Mouse (Mus musculus): ENCODE results near the gene Mybbp1a. TPM values are rescaled to one million over a fixed set of nuclear protein-coding genes. Genes with fewer than 3 reads are reported as not detected.

Mybbp1a gene
- polyA plus RNA-seq, 1 experiment from 2014 or later: 54.1 TPM

DNA sequence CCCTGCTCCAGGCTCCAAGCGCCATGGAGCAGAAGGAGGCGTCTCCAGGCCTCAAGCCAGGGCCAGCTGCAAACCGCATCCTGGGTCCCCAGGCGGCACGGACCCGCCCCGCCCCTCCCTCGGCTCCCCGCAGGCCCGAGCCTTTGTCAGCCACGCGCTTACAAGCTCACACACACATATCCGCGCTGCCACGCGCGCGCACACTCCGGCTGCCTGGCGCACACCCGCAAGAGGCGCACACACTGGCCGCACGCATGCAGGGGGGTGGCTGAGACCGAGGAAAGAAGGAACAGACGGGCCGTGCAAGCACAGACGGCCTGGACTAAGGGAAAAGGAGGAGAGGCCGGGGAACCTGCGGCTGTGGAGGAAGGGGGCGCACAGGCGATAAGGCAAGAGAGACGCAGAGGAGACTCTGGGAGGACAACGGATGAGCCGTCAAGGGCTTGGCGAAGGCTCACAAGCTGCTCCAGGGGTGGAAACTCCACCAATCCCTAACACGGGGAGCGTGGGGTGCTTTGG lies 47.7 kb downstream of the Mybbp1a start:
- Histone ChIP-seq H3K4me3 (replicated peaks; ENCODE audit: low read length) (peak overlapping the region; percentile 81), H3K4me1 (replicated peaks; ENCODE audit: control insufficient read depth, insufficient read depth, low read length) (peaks cover 25% of the 10 kb centered on the region), H3K27me3 (ENCODE audit: control insufficient read depth, insufficient read depth, low read length) (no peaks in the 10 kb centered on the region), H3K4me2 (replicated peaks) (peak overlapping the region; percentile 75), H3K9ac (peak overlapping the region; percentile 96), H3K36me3 (replicated peaks; ENCODE audit: control insufficient read depth, insufficient read depth) (no peaks in the 10 kb centered on the region), H3K9me3 (ENCODE audit: control insufficient read depth, low read length) (no peaks in the 10 kb centered on the region), H3K27ac (peak overlapping the region; percentile 94)
- under 1% methylated on average over 37 of the region's 38 CpGs for WGBS
- ATAC-seq (ENCODE audit: low FRiP score) (peak; percentile 80), DNase-seq (ENCODE audit: low spot score) (peak; percentile 78)

DNA sequence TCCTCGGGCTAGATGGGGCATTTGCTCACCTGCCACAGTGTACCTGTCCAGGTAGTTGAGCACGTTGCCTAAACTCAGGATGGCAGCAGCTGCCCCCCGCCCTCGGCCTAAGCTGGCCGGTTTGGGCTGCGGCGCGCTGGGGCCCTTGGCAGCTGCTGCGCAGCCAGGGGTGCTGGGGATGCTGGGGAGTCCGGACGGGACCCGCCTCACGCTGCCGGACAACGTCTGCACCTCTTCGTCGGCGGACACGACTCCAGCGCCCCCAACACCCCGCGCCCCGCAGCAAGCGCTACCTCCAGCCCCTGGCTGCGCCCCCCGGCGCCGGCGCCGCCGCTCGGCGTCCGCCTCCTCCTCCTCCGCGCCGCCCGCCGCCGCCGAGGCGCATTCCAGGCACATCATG lies 48.2 kb downstream of the Mybbp1a start:
- Histone ChIP-seq H3K4me1 (replicated peaks; ENCODE audit: control insufficient read depth, insufficient read depth, low read length) (peaks cover 25% of the 10 kb centered on the region), H3K9ac (peak overlapping the region; percentile 96), H3K9me3 (ENCODE audit: control insufficient read depth, low read length) (no peaks in the 10 kb centered on the region), H3K4me3 (replicated peaks; ENCODE audit: low read length) (peak overlapping the region; percentile 81), H3K27me3 (ENCODE audit: control insufficient read depth, insufficient read depth, low read length) (no peaks in the 10 kb centered on the region), H3K4me2 (replicated peaks) (peak overlapping the region; percentile 75), H3K27ac (peak overlapping the region; percentile 94), H3K36me3 (replicated peaks; ENCODE audit: control insufficient read depth, insufficient read depth) (no peaks in the 10 kb centered on the region)
- WGBS: 2% methylated on average over 29 of the region's 42 CpGs
- DNase-seq (ENCODE audit: low spot score): no peak
- no peak; the same call in 1 of the 2 replicates for ATAC-seq (ENCODE audit: low FRiP score)

DNA sequence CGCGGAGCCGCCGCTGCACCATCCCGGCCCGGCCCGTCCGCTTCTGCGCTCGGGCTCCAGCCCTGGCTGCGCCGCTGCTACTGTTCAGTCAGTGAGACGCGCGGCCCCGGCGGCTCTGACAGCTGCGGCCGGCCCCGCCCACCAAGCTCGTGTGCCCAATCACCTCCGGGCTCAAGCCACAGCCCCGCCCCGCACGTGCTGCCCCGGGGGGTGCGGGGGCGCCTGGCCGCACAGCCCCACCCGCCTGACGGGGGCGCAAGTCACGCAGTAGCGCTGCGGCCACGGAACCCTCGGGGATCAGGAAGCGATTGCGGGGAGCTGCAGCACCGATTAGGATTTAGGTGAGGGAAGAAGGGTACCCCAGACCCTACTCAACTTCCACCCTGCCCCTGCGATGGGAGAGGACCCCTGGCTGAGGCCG lies 48.7 kb downstream of the Mybbp1a start, which contains the start of gene Spns2:
Spns2 (minus strand) TSS at position 24 of the 421 bp plus-strand sequence.
- under 1% methylated on average over 39 of the region's 42 CpGs for WGBS
- Histone ChIP-seq H3K27ac (peak within 1 kb of the TSS; percentile 94), H3K9ac (peak within 1 kb of the TSS; percentile 96), H3K4me3 (replicated peaks; ENCODE audit: low read length) (peak within 1 kb of the TSS; percentile 81), H3K4me1 (replicated peaks; ENCODE audit: control insufficient read depth, insufficient read depth, low read length) (peaks cover 25% of the 10 kb centered on the region), H3K4me2 (replicated peaks) (peak within 1 kb of the TSS; percentile 75), H3K36me3 (replicated peaks; ENCODE audit: control insufficient read depth, insufficient read depth) (no peaks in the 10 kb centered on the region), H3K9me3 (ENCODE audit: control insufficient read depth, low read length) (no peaks in the 10 kb centered on the region), H3K27me3 (ENCODE audit: control insufficient read depth, insufficient read depth, low read length) (no peaks in the 10 kb centered on the region)
- peak; percentile 87 for DNase-seq (ENCODE audit: low spot score)
- peak; percentile 92 for ATAC-seq (ENCODE audit: low FRiP score)

DNA sequence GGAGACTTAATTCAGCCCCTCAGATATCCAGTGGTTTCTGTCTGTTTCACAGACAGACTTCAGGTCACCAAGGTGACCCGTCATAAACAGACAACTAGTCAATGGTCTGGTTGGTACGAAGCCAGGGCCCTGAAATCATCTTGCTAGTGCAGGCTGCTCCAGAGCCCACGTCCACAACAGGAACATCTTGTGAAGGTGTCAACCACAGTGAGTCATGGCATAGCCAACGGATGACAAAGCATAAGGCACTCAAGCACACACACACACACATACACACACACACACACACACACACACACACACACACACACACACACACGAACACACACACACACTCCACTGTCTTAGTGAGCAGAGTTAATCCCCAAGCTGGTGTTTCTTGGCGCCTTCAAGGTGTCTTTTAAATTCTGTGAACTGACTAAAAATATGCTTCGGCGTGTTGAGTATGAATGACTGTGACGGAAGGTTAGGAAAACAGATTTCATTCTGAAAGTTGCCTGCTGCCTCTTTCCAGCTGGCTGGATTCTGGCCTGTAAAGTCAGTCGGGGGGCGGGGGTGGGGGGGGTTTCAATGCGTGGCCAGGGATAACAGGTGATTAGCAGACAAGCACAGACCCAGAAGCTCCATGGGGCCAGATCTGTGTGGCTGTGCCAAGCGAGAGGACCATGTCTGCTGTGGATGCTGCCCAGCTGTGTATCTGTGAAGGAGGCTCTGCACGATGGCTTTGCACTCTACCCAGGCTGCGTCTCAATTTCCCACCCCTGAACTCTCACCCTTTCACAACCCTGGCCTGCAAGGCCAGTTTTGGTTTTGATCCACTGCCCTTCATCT lies 50.2 kb downstream of the Mybbp1a start:
- DNase-seq (ENCODE audit: low spot score): no peak

DNA sequence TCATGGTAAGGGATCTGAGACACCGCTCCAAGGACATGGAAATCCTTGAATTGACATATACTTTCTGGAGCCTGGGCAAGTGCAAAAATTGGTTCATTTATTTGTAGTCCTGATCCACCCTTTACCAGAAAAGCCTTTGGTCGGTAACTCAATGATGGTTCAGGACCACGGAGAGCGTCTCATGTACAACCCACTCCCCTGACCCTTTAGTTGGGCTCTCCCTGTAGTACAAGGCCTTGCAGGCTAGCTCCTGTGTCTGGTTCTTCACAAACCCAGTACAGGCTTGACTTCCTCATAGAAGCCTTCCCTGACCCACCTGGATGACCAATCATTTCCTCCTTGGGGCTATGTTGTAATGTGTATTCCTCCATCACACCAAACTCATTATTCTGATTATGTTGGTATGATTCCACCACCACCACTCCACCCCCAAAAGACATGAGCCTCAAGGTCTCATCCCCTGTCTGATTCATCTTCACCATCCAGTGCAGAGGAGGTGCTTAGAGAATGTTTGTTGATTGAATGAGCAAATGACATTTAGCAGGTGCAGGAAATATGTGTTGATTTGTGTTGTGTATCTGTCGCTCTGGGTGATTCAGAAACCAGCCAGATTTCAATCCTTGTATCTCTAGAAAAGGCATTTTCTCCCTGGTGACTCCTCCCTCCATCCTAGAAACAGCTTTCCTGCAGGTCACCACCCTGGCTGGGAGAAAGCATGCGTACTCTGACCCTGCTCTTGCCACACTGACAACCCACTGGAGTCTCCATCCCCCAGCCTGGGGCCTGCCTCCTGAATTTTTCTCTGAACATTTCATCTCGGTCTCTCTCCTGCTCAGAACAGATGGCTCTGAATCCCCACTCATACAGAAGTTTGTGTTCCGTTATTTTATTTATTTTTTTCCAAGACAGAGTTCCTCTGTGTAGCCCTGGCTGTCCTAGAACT lies 53.2 kb downstream of the Mybbp1a start:
- Histone ChIP-seq H3K9ac (no peak overlapping the region), H3K4me1 (replicated peaks; ENCODE audit: control insufficient read depth, insufficient read depth, low read length) (no peaks in the 10 kb centered on the region; the same call in 1 of the 2 replicates), H3K36me3 (replicated peaks; ENCODE audit: control insufficient read depth, insufficient read depth) (no peaks in the 10 kb centered on the region), H3K4me2 (replicated peaks) (no peak overlapping the region), H3K9me3 (ENCODE audit: control insufficient read depth, low read length) (no peaks in the 10 kb centered on the region), H3K27ac (no peak overlapping the region), H3K27me3 (ENCODE audit: control insufficient read depth, insufficient read depth, low read length) (no peaks in the 10 kb centered on the region), H3K4me3 (replicated peaks; ENCODE audit: low read length) (no peak overlapping the region)
- 58% methylated on average over 8 of the region's 8 CpGs for WGBS
- DNase-seq (ENCODE audit: low spot score) (no peak), ATAC-seq (ENCODE audit: low FRiP score) (no peak)

More for the DNA sequence above, 50.2 kb downstream of the Mybbp1a start:
- Histone ChIP-seq H3K4me1 (replicated peaks; ENCODE audit: control insufficient read depth, insufficient read depth, low read length) (peaks cover 15% of the 10 kb centered on the region), H3K9me3 (ENCODE audit: control insufficient read depth, low read length) (no peaks in the 10 kb centered on the region), H3K36me3 (replicated peaks; ENCODE audit: control insufficient read depth, insufficient read depth) (no peaks in the 10 kb centered on the region), H3K27me3 (ENCODE audit: control insufficient read depth, insufficient read depth, low read length) (no peaks in the 10 kb centered on the region), H3K27ac (no peak overlapping the region), H3K4me2 (replicated peaks) (no peak overlapping the region), H3K9ac (no peak overlapping the region), H3K4me3 (replicated peaks; ENCODE audit: low read length) (no peak overlapping the region)
- 71% methylated on average over 15 of the region's 15 CpGs for WGBS
- no peak for ATAC-seq (ENCODE audit: low FRiP score)

DNA sequence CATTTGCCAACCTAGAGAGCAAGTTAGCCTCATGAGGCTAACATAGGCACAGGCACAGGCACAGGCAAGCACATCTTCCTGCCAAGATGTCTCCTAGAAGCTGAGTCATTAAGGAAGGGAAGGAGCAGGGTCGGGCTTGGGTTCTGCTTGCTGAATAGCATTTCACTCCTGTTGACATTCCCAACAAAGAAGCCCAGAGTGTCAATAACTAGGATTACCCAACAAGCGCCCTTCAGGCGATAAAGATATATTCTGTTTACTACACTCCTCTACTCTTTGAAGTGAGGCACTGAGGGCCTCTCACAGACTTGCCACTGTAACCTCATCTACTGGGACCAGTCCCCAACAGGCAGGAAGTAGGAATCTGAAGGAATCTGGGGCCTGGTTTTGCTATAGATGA lies 54.9 kb downstream of the Mybbp1a start:
- DNase-seq (ENCODE audit: low spot score) (no peak), ATAC-seq (ENCODE audit: low FRiP score) (no peak)
- H3K4me1 ChIP-seq (replicated peaks; ENCODE audit: control insufficient read depth, insufficient read depth, low read length): no peaks in the 10 kb centered on the region; the same call in 1 of the 2 replicates
- H3K4me3 ChIP-seq (replicated peaks; ENCODE audit: low read length): no peak overlapping the region
- no peak overlapping the region for H3K9ac ChIP-seq
- H3K9me3 ChIP-seq (ENCODE audit: control insufficient read depth, low read length): no peaks in the 10 kb centered on the region
- no peaks in the 10 kb centered on the region for H3K36me3 ChIP-seq (replicated peaks; ENCODE audit: control insufficient read depth, insufficient read depth)
- WGBS: 71% methylated on average over 3 of the region's 3 CpGs
- no peak overlapping the region for H3K27ac ChIP-seq
- no peak overlapping the region for H3K4me2 ChIP-seq (replicated peaks)
- H3K27me3 ChIP-seq (ENCODE audit: control insufficient read depth, insufficient read depth, low read length): no peaks in the 10 kb centered on the region

DNA sequence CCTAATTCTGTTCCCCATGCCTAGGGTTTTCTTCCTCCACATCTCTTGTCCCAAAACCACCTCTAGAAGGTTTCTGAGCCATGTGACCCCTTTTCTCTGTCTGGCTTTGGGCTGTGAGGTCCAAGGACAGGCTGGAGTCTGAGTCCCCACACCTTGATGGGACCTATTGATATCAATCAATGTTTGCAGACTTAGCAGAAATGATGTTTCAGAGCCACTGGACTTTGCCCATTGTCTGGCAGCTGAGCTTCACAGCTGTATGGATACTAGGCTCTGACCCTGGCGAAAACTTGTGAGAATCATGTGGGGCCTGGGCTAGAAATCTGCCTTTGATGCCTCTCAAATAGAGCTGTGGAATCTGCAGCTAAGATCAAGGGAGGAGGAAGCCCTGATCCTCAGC lies 55.6 kb downstream of the Mybbp1a start:
- no peaks in the 10 kb centered on the region for H3K36me3 ChIP-seq (replicated peaks; ENCODE audit: control insufficient read depth, insufficient read depth)
- H3K9ac ChIP-seq: no peak overlapping the region
- H3K4me2 ChIP-seq (replicated peaks): no peak overlapping the region
- no peaks in the 10 kb centered on the region for H3K27me3 ChIP-seq (ENCODE audit: control insufficient read depth, insufficient read depth, low read length)
- H3K4me3 ChIP-seq (replicated peaks; ENCODE audit: low read length): no peak overlapping the region
- no peaks in the 10 kb centered on the region; the same call in 1 of the 2 replicates for H3K4me1 ChIP-seq (replicated peaks; ENCODE audit: control insufficient read depth, insufficient read depth, low read length)
- 77% methylated on average over 1 of the region's 1 CpGs for WGBS
- no peak for ATAC-seq (ENCODE audit: low FRiP score)
- DNase-seq (ENCODE audit: low spot score): no peak
- no peaks in the 10 kb centered on the region for H3K9me3 ChIP-seq (ENCODE audit: control insufficient read depth, low read length)
- peak overlapping the region; percentile 34; the same call in 1 of the 2 replicates for H3K27ac ChIP-seq

DNA sequence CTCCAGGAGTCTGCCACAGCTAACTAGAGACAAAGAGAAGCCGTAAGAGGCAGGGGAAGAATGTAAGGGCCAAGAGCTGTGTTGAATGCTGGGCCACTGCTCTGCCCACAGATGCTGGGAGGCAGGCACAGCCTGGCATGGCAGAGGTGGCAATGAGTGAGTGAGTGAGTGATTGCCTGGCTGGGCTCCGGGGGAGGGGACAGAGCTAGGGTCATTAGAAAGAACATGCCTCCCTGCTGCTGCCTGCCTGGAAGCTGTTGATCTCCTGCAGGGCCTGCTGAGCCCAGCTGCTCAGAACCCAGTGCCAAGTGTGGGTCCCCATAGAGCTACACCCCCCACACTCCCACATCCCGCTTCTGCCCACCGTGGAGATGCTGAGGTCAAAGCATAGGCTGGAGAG lies 56.2 kb downstream of the Mybbp1a start:
- ATAC-seq (ENCODE audit: low FRiP score) (no peak; the same call in 1 of the 2 replicates), DNase-seq (ENCODE audit: low spot score) (no peak)
- H3K9me3 ChIP-seq (ENCODE audit: control insufficient read depth, low read length): no peaks in the 10 kb centered on the region
- H3K9ac ChIP-seq: no peak overlapping the region
- no peaks in the 10 kb centered on the region; the same call in 1 of the 2 replicates for H3K4me1 ChIP-seq (replicated peaks; ENCODE audit: control insufficient read depth, insufficient read depth, low read length)
- no peaks in the 10 kb centered on the region for H3K36me3 ChIP-seq (replicated peaks; ENCODE audit: control insufficient read depth, insufficient read depth)
- H3K27me3 ChIP-seq (ENCODE audit: control insufficient read depth, insufficient read depth, low read length): no peaks in the 10 kb centered on the region
- no peak overlapping the region for H3K4me2 ChIP-seq (replicated peaks)
- no peak overlapping the region for H3K4me3 ChIP-seq (replicated peaks; ENCODE audit: low read length)
- peak overlapping the region; percentile 34; the same call in 1 of the 2 replicates for H3K27ac ChIP-seq
- WGBS: 18% methylated on average over 4 of the region's 4 CpGs

DNA sequence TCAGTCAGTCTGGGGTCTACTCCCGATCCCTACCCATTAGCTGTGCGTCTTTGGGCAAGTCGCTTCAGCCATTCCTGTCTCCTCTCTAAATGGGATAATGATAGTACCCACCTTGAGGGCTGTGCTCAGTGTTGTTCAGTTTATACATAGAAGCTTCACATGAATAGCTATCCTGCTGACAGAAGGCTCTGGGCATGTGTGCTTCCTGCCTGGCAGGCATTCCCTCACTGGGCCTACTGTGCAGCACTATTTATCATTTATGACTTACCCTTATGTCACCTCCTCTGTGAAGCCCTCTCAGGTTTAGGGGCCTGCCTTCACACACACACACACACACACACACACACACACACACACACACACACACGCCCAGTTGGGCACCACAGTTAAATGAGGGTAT lies 59.0 kb downstream of the Mybbp1a start:
- no peaks in the 10 kb centered on the region for H3K9me3 ChIP-seq (ENCODE audit: control insufficient read depth, low read length)
- H3K27me3 ChIP-seq (ENCODE audit: control insufficient read depth, insufficient read depth, low read length): no peaks in the 10 kb centered on the region
- ATAC-seq (ENCODE audit: low FRiP score) (no peak), DNase-seq (ENCODE audit: low spot score) (no peak)
- peaks cover 3% of the 10 kb centered on the region for H3K4me1 ChIP-seq (replicated peaks; ENCODE audit: control insufficient read depth, insufficient read depth, low read length)
- WGBS: 89% methylated on average over 4 of the region's 4 CpGs
- H3K4me2 ChIP-seq (replicated peaks): no peak overlapping the region
- no peak overlapping the region for H3K9ac ChIP-seq
- no peak overlapping the region for H3K27ac ChIP-seq
- no peaks in the 10 kb centered on the region for H3K36me3 ChIP-seq (replicated peaks; ENCODE audit: control insufficient read depth, insufficient read depth)
- H3K4me3 ChIP-seq (replicated peaks; ENCODE audit: low read length): no peak overlapping the region

All from hindbrain, embryonic 14.5 days (tissue).